Mouse (Mus musculus): ENCODE data around the gene Spag17.

Spag17 gene

GRCm38 (mm10) chr3:99964345-99964744, 79.1 kb downstream of the Spag17 start:
- no peak for DNase-seq (ENCODE audit: low spot score in 2 of 2)

GRCm38 (mm10) chr3:99965863-99966262, 80.7 kb downstream of the Spag17 start:
- DNase-seq (ENCODE audit: low spot score in 2 of 2), result no peak

- no peak for DNase-seq (ENCODE audit: low spot score in 2 of 2)
Observed at GRCm38 (mm10) chr3:99966285-99966684, 81.1 kb downstream of the Spag17 start.

GRCm38 (mm10) chr3:99970766-99971165, 85.6 kb downstream of the Spag17 start:
- no peak for DNase-seq (ENCODE audit: low spot score in 2 of 2)

GRCm38 (mm10) chr3:99981046-99981445, 95.8 kb downstream of the Spag17 start:
- no peak for DNase-seq (ENCODE audit: low spot score in 2 of 2)

GRCm38 (mm10) chr3:100004676-100005075, 119.5 kb downstream of the Spag17 start:
- no peak for DNase-seq (ENCODE audit: low spot score in 2 of 2)

GRCm38 (mm10) chr3:100009807-100010206, 124.6 kb downstream of the Spag17 start:
- DNase-seq (ENCODE audit: low spot score in 2 of 2), result no peak

GRCm38 (mm10) chr3:100014110-100014509, 128.9 kb downstream of the Spag17 start:
- no peak for DNase-seq (ENCODE audit: low spot score in 2 of 2)

- DNase-seq (ENCODE audit: low spot score in 2 of 2), result no peak
Observed at GRCm38 (mm10) chr3:100031291-100031690, 146.1 kb downstream of the Spag17 start.

GRCm38 (mm10) chr3:100032969-100033368, 147.8 kb downstream of the Spag17 start:
- no peak for DNase-seq (ENCODE audit: low spot score in 2 of 2)

- DNase-seq (ENCODE audit: low spot score in 2 of 2), result no peak
Observed at GRCm38 (mm10) chr3:100034366-100034956, 149.3 kb downstream of the Spag17 start.

GRCm38 (mm10) chr3:100035097-100035496, 149.9 kb downstream of the Spag17 start:
- no peak for DNase-seq (ENCODE audit: low spot score in 2 of 2)

- DNase-seq (ENCODE audit: low spot score in 2 of 2), result no peak
Observed at GRCm38 (mm10) chr3:100036846-100037245, 151.6 kb downstream of the Spag17 start.

GRCm38 (mm10) chr3:100074406-100074805, 189.2 kb downstream of the Spag17 start:
- DNase-seq (ENCODE audit: low spot score in 2 of 2), result no peak

GRCm38 (mm10) chr3:100102386-100103092, 217.3 kb downstream of the Spag17 start:
- DNase-seq (ENCODE audit: low spot score in 2 of 2), result no peak

- DNase-seq (ENCODE audit: low spot score in 2 of 2), result no peak
Observed at GRCm38 (mm10) chr3:100106736-100107135, 221.5 kb downstream of the Spag17 start.

- DNase-seq (ENCODE audit: low spot score in 2 of 2), result no peak
Observed at GRCm38 (mm10) chr3:100118681-100119080, 233.5 kb downstream of the Spag17 start.

GRCm38 (mm10) chr3:100121961-100122360, 236.8 kb downstream of the Spag17 start:
- DNase-seq (ENCODE audit: low spot score in 2 of 2), result no peak

GRCm38 (mm10) chr3:100122445-100122844, 237.2 kb downstream of the Spag17 start:
- DNase-seq (ENCODE audit: low spot score in 2 of 2), result no peak

- DNase-seq (ENCODE audit: low spot score in 2 of 2), result no peak
Observed at GRCm38 (mm10) chr3:100160682-100161445, 275.7 kb downstream of the Spag17 start.

GRCm38 (mm10) chr3:100161665-100162314, 276.6 kb downstream of the Spag17 start:
- no peak for DNase-seq (ENCODE audit: low spot score in 2 of 2)

All from right cerebral cortex, postnatal 10 days (tissue).